Comparison of ENCODE assay signal across 17 mouse cellular contexts in genomic region chr1:183138088-183138487, GRCm38 (mm10).
"Had no signal": no experiment of that assay in that cellular context is flagged by ENCODE, and none has a peak within 500 bp of the region (broad histone marks: within the 10 kb centered on the region; RNA-seq: fewer than 3 reads in every experiment).

No protein-coding gene starts in this region.

- H3K4me3 ChIP-seq: kidney, embryonic 15.5 days; left cerebral cortex, adult 2 months; lung, embryonic 15.5 days had no signal

- ATAC-seq: liver, postnatal 0 days had no signal

- DNase-seq: kidney, adult 11 months; kidney, adult 8-10 months; kidney, postnatal 10 days; kidney, postnatal 36 days; layer of hippocampus, postnatal 36 days; liver, postnatal 0 days; lung, postnatal 10 days; lung, postnatal 36 days; midbrain, embryonic 14.5 days; thymus, adult 2 months; thymus, postnatal 25 days had no signal

- H3K27me3 ChIP-seq: kidney, embryonic 15.5 days; lung, embryonic 15.5 days had no signal

- H3K9ac ChIP-seq: kidney, embryonic 15.5 days; liver, embryonic 14.5 days; liver, postnatal 0 days; lung, embryonic 15.5 days had no signal

- H3K9me3 ChIP-seq: kidney, embryonic 15.5 days; lung, embryonic 15.5 days had no signal

- H3K27ac ChIP-seq: kidney, embryonic 15.5 days; left cerebral cortex, adult 2 months; liver, embryonic 14.5 days; lung, embryonic 15.5 days; stomach, postnatal 0 days had no signal

- H3K36me3 ChIP-seq: lung, embryonic 15.5 days had no signal

- H3K4me2 ChIP-seq: kidney, embryonic 15.5 days; liver, embryonic 11.5 days; lung, embryonic 15.5 days had no signal
